Mouse (Mus musculus) stomach, embryonic 15.5 days (tissue): ENCODE measurements around the gene Znhit2. TPM values are rescaled to one million over a fixed set of nuclear protein-coding genes. Genes with fewer than 3 reads are reported as not detected.

Experiments used
- ATAC-seq: fragments of 200-750 bp; cut with Nextera tagmentation; 2 replicates; pipeline ENCODE4 v1.8.0; 2017; ENCODE audit warnings: low read depth, moderate number of reproducible peaks, moderate TSS enrichment; ENCODE audit not compliant: insufficient read depth, low FRiP score
- H3K27ac ChIP-seq: fragments of 300-500 bp; sonication (generic); 2 replicates; pipeline ENCODE4 v1.5.1; 2015; ENCODE audit warnings: mild to moderate bottlenecking, inconsistent platforms
- H3K27me3 ChIP-seq: fragments of 300-500 bp; sonication (generic); replicated peaks from 2 replicates; pipeline ENCODE4 v1.6.1; 2015; ENCODE audit warnings: inconsistent platforms
- H3K36me3 ChIP-seq: fragments of 300-500 bp; sonication (generic); 2 replicates; pipeline ENCODE4 v1.6.1; 2015; ENCODE audit warnings: inconsistent platforms
- H3K4me1 ChIP-seq: fragments of 300-500 bp; sonication (generic); 2 replicates; pipeline ENCODE4 v1.6.1; 2015; ENCODE audit warnings: inconsistent platforms
- H3K4me2 ChIP-seq: fragments of 300-500 bp; sonication (generic); 2 replicates; pipeline ENCODE4 v1.6.1; 2015; ENCODE audit warnings: mild to moderate bottlenecking, inconsistent platforms
- H3K4me3 ChIP-seq: fragments of 300-500 bp; sonication (generic); replicated peaks from 2 replicates; pipeline ENCODE4 v1.5.1; 2015; ENCODE audit warnings: inconsistent platforms
- H3K9ac ChIP-seq: fragments of 300-500 bp; sonication (generic); 2 replicates; pipeline ENCODE4 v1.6.1; 2015; ENCODE audit warnings: inconsistent platforms
- H3K9me3 ChIP-seq: fragments of 300-500 bp; sonication (generic); 2 replicates; pipeline ENCODE4 v1.6.1; 2016; ENCODE audit warnings: inconsistent platforms
- WGBS: fragments of 180-500 bp; shearing (Covaris S2); methylation state at CpG from one replicate; pipeline ENCODE4 v1.1.7; 2015; 5-methylcytosine and 5-hydroxymethylcytosine counted together
- polyA plus RNA-seq: library from polyadenylated mRNA; unstranded; fragments of >200 nt; fragmentation: Nextera tagmentation; extraction: Ambion mirVana; gene quantifications from 2 replicates; pipeline ENCODE4 v1.2.1, GENCODE M21; 2015

Znhit2 gene
- polyA plus RNA-seq, 1 experiment from 2014 or later = 36.6 TPM

GRCm38 (mm10) chr19:6067011-6067723 lies 6.2 kb downstream of the Znhit2 start:
- 1% methylated on average over 30 of the region's 30 CpGs for WGBS
- peaks cover 30% of the 10 kb centered on the region for H3K4me1 ChIP-seq

DNA sequence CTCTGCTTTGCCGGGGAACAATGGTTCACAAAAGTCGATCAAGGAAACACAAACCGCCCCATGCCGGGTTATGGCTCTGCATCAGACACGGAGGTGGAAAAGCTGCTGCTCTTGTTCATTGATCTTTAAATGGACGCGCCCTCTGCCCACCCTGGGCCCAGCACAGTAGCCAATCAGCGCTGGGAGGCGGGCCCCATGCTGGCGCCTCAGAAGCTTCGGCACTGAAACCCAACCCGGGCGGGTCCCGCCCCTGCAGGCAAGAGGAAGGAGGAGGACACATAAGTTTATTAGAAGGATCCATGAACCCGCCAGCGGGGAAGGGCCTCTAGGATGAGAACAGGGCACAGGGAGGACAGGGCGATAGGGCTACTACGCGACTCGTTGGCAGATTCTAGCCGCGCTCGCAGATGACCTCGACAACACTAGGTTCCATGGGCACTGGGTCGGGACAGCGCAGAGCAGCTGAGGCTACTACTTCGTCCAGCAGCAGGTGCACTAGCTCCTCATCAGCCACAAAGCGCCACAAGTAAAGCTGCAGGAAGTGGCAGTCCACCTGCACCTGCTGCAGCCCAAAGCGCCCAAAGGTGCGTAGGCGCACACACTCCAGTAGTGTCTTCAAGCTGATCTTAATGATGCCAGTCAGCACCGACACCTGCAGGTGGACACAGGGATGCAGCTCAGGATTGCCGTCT lies 6.9 kb downstream of the Znhit2 start, which contains the start of gene Tm7sf2:
Gene Tm7sf2, minus strand, starts transcription at position 650 of the 692 bp plus-strand sequence.
- H3K9me3 ChIP-seq = no peaks in the 10 kb centered on the region
- peak within 1 kb of the TSS; percentile 46; the same call in 1 of the 2 replicates for H3K9ac ChIP-seq
- H3K36me3 ChIP-seq = peaks cover 22% of the 10 kb centered on the region
- peak; percentile 94 for ATAC-seq
- H3K4me3 ChIP-seq = peak within 1 kb of the TSS; percentile 50
- H3K4me1 ChIP-seq = peaks cover 24% of the 10 kb centered on the region
- WGBS = 8% methylated on average over 33 of the region's 33 CpGs
- H3K27ac ChIP-seq = peak within 1 kb of the TSS; percentile 85
- H3K27me3 ChIP-seq = no peaks in the 10 kb centered on the region
- H3K4me2 ChIP-seq = peak within 1 kb of the TSS; percentile 99

More at GRCm38 (mm10) chr19:6067011-6067723, 6.2 kb downstream of the Znhit2 start:
- no peaks in the 10 kb centered on the region for H3K27me3 ChIP-seq
- peak overlapping the region; percentile 99 for H3K4me2 ChIP-seq
- H3K36me3 ChIP-seq = peaks cover 22% of the 10 kb centered on the region
- H3K9me3 ChIP-seq = no peaks in the 10 kb centered on the region
- peak overlapping the region; percentile 85 for H3K27ac ChIP-seq
- peak overlapping the region; percentile 46; the same call in 1 of the 2 replicates for H3K9ac ChIP-seq
- peak; percentile 50 for ATAC-seq
- peak overlapping the region; percentile 50 for H3K4me3 ChIP-seq

DNA sequence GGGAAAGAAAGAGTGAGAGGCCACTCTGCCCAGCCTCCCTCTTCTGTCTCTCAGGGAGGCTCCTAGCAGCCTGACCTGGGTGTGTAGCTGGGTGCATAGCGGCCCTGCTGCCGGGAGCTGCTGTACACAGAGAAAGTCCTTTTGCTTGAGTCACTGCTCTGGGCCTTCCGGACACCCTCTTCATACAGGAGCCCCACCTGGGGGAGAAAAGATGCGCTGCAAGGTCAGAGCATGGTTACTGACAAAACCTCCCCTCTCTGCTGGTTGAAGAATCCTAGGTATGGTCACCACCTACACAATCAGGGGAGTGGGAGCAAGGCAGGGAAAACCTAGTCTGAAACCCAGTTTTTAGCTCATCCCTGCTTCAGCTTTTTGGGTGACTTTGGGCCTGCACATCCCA lies 8.0 kb downstream of the Znhit2 start:
- H3K4me3 ChIP-seq = no peak overlapping the region
- H3K9me3 ChIP-seq = no peaks in the 10 kb centered on the region
- no peak overlapping the region for H3K9ac ChIP-seq
- ATAC-seq = no peak
- no peak overlapping the region for H3K27ac ChIP-seq
- H3K36me3 ChIP-seq = peaks cover 22% of the 10 kb centered on the region
- peaks cover 20% of the 10 kb centered on the region for H3K4me1 ChIP-seq
- no peak overlapping the region for H3K4me2 ChIP-seq
- no peaks in the 10 kb centered on the region for H3K27me3 ChIP-seq
- 67% methylated on average over 4 of the region's 4 CpGs for WGBS

- no peak for ATAC-seq
- Histone ChIP-seq H3K9ac (no peak overlapping the region), H3K4me3 (no peak overlapping the region), H3K36me3 (peaks cover 22% of the 10 kb centered on the region), H3K27ac (no peak overlapping the region), H3K4me1 (peaks cover 22% of the 10 kb centered on the region), H3K27me3 (no peaks in the 10 kb centered on the region), H3K4me2 (no peak overlapping the region), H3K9me3 (no peaks in the 10 kb centered on the region)
- 90% methylated on average over 10 of the region's 10 CpGs for WGBS
Observed at GRCm38 (mm10) chr19:6069851-6070250, 8.9 kb downstream of the Znhit2 start.

GRCm38 (mm10) chr19:6070571-6071250 lies 9.7 kb downstream of the Znhit2 start:
- Histone ChIP-seq H3K4me1 (peaks cover 28% of the 10 kb centered on the region), H3K36me3 (peaks cover 28% of the 10 kb centered on the region), H3K4me2 (no peak overlapping the region), H3K27me3 (no peaks in the 10 kb centered on the region), H3K9me3 (no peaks in the 10 kb centered on the region), H3K4me3 (no peak overlapping the region), H3K9ac (no peak overlapping the region), H3K27ac (no peak overlapping the region)
- ATAC-seq = no peak
- WGBS = 89% methylated on average over 31 of the region's 31 CpGs

- WGBS = 90% methylated on average over 19 of the region's 19 CpGs
- ATAC-seq = no peak
- no peaks in the 10 kb centered on the region for H3K9me3 ChIP-seq
- H3K4me1 ChIP-seq = peaks cover 32% of the 10 kb centered on the region
- no peak overlapping the region for H3K4me3 ChIP-seq
- H3K27ac ChIP-seq = no peak overlapping the region
- H3K36me3 ChIP-seq = peaks cover 28% of the 10 kb centered on the region
- no peak overlapping the region for H3K9ac ChIP-seq
- H3K4me2 ChIP-seq = no peak overlapping the region
- no peaks in the 10 kb centered on the region for H3K27me3 ChIP-seq
Observed at GRCm38 (mm10) chr19:6071261-6071660, 10.3 kb downstream of the Znhit2 start.

GRCm38 (mm10) chr19:6073889-6074288 lies 12.9 kb downstream of the Znhit2 start:
- H3K9ac ChIP-seq = no peak overlapping the region
- WGBS = 83% methylated on average over 5 of the region's 5 CpGs
- H3K27me3 ChIP-seq = no peaks in the 10 kb centered on the region
- no peak for ATAC-seq
- H3K4me1 ChIP-seq = peaks cover 16% of the 10 kb centered on the region; the same call in 1 of the 2 replicates
- no peak overlapping the region for H3K4me2 ChIP-seq
- no peak overlapping the region for H3K27ac ChIP-seq
- H3K36me3 ChIP-seq = peaks cover 26% of the 10 kb centered on the region
- H3K9me3 ChIP-seq = no peaks in the 10 kb centered on the region
- no peak overlapping the region for H3K4me3 ChIP-seq

DNA sequence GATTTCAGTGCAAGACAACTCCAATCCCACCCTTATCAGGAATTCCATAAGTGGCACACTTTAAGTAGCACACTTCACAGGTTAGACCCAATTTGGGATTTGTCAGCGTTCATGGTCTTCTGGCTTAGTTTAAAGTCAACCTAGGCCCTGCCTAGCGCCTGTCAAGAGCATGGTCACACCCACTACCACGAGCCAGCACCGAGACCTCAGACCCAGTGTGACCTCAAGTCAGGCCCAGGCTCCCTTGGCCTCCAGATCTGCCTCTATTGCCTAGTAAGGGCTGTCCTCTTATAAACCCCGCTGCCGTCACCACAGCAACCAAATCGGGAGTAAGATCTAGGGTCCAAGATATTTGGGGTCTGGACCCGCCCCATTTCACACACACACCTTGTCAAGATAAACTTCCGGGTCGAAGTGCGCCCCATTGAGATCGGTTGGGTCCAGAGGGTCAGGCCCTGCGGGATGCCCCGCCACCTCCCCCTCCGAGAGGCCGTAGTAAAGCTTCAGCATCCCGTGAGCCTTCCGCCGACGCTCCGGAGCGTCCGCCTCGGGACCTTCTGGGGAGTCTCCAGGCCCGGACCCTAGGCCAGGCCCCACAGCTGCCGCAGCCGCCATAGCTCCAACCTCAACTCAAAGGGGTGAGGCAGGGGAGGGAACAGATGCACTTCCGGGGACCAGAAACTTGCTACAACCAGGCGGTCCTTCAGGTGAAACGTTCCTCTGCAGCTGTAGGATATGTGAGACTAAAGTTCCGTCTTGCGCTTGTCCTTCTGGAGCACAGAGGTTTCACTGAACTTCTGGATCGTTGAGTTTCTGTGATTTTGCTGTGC lies 15.8 kb downstream of the Znhit2 start, which contains the start of gene Vps51:
Gene Vps51, minus strand, starts transcription at position 668 of the 830 bp plus-strand sequence.
- WGBS = under 1% methylated on average over 33 of the region's 33 CpGs
- H3K9ac ChIP-seq = peak within 1 kb of the TSS; percentile 67; the same call in 1 of the 2 replicates
- peaks cover 16% of the 10 kb centered on the region; the same call in 1 of the 2 replicates for H3K4me1 ChIP-seq
- ATAC-seq = peak; percentile 85
- peaks cover 14% of the 10 kb centered on the region for H3K36me3 ChIP-seq
- H3K27ac ChIP-seq = peak within 1 kb of the TSS; percentile 89
- no peaks in the 10 kb centered on the region for H3K9me3 ChIP-seq
- peak within 1 kb of the TSS; percentile 80 for H3K4me2 ChIP-seq
- H3K27me3 ChIP-seq = no peaks in the 10 kb centered on the region
- peak within 1 kb of the TSS; percentile 92 for H3K4me3 ChIP-seq

- Histone ChIP-seq H3K36me3 (peaks cover 22% of the 10 kb centered on the region), H3K9me3 (no peaks in the 10 kb centered on the region), H3K27ac (no peak within 1 kb of the TSS), H3K27me3 (no peaks in the 10 kb centered on the region), H3K9ac (no peak within 1 kb of the TSS), H3K4me2 (no peak within 1 kb of the TSS), H3K4me1 (peaks cover 22% of the 10 kb centered on the region), H3K4me3 (no peak within 1 kb of the TSS)
- ATAC-seq = no peak
- 91% methylated on average over 12 of the region's 12 CpGs for WGBS
Observed at GRCm38 (mm10) chr19:6079983-6080480, 19.0 kb downstream of the Znhit2 start, which contains the start of gene Tmem262. TSS of gene Tmem262 (plus strand) at chr19:6080033.

GRCm38 (mm10) chr19:6082156-6082555 lies 21.2 kb downstream of the Znhit2 start, which contains the start of gene Gm28374:
TSS of gene Gm28374 (minus strand) at chr19:6082256.
- Histone ChIP-seq H3K4me2 (no peak within 1 kb of the TSS), H3K36me3 (peaks cover 17% of the 10 kb centered on the region), H3K27me3 (no peaks in the 10 kb centered on the region), H3K9me3 (no peaks in the 10 kb centered on the region), H3K4me1 (peaks cover 16% of the 10 kb centered on the region), H3K4me3 (no peak within 1 kb of the TSS), H3K9ac (no peak within 1 kb of the TSS), H3K27ac (no peak within 1 kb of the TSS)
- 86% methylated on average over 9 of the region's 9 CpGs for WGBS
- no peak for ATAC-seq
